ENCODE assay signal across 8 mouse cellular contexts in genomic region chr11:95311425-95311807, GRCm38 (mm10). TPM values are rescaled to one million over a fixed set of nuclear protein-coding genes. Genes with fewer than 3 reads are reported as not detected.
DNase-seq lines count a peak whose midpoint lies in the region; ATAC-seq and TF ChIP-seq lines count a peak whose summit lies in the region.

No protein-coding gene starts in this region.

- no peak for ATAC-seq in heart, postnatal 0 days (ENCODE audit: insufficient read depth, low read depth)
- ATAC-seq in hindbrain, embryonic 14.5 days (ENCODE audit: low FRiP score) = no peak
- no peak for ATAC-seq in midbrain, embryonic 13.5 days

- WGBS in heart, postnatal 0 days = 33% methylated on average over 5 of the region's 5 CpGs
- WGBS in hindbrain, embryonic 14.5 days = 23% methylated on average over 5 of the region's 5 CpGs
- 12% methylated on average over 5 of the region's 5 CpGs for WGBS in midbrain, embryonic 13.5 days

- no peak for TF ChIP-seq EP300 in heart, postnatal 0 days (IDR thresholded peaks at IDR 0.05; ENCODE audit: low read depth)

- peak overlapping the region; percentile 89; the same call in 1 of the 2 replicates for H3K27ac ChIP-seq in heart, postnatal 0 days (ENCODE audit: low read depth)
- no peak overlapping the region for H3K27ac ChIP-seq in hindbrain, embryonic 14.5 days
- no peak overlapping the region for H3K27ac ChIP-seq in midbrain, embryonic 13.5 days

- peaks cover 14% of the 10 kb centered on the region for H3K4me1 ChIP-seq in heart, postnatal 0 days (ENCODE audit: control insufficient read depth, insufficient read depth)
- peaks cover 19% of the 10 kb centered on the region for H3K4me1 ChIP-seq in hindbrain, embryonic 14.5 days (replicated peaks; ENCODE audit: control insufficient read depth, insufficient read depth, low read length)
- peaks cover 27% of the 10 kb centered on the region for H3K4me1 ChIP-seq in midbrain, embryonic 13.5 days (replicated peaks)

- no peak for TF ChIP-seq CTCF in heart, postnatal 0 days (IDR thresholded peaks at IDR 0.05; ENCODE audit: low read depth)

- intact Hi-C loops in heart, postnatal 25 days (cut with DNase I) = no loop called here

- H3K27me3 ChIP-seq in heart, postnatal 0 days (ENCODE audit: control insufficient read depth, insufficient read depth, low read length) = no peaks in the 10 kb centered on the region
- no peaks in the 10 kb centered on the region for H3K27me3 ChIP-seq in hindbrain, embryonic 14.5 days (ENCODE audit: control insufficient read depth, insufficient read depth, low read length)
- H3K27me3 ChIP-seq in midbrain, embryonic 13.5 days = no peaks in the 10 kb centered on the region

- peak overlapping the region; percentile 75 for H3K4me2 ChIP-seq in heart, postnatal 0 days (ENCODE audit: low read depth, low read length)
- H3K4me2 ChIP-seq in hindbrain, embryonic 14.5 days (replicated peaks) = peak overlapping the region; percentile 60
- peak overlapping the region; percentile 80 for H3K4me2 ChIP-seq in midbrain, embryonic 13.5 days (replicated peaks)

- H3K36me3 ChIP-seq in heart, postnatal 0 days (replicated peaks; ENCODE audit: control insufficient read depth, insufficient read depth, low read length) = no peaks in the 10 kb centered on the region
- H3K36me3 ChIP-seq in hindbrain, embryonic 14.5 days (replicated peaks; ENCODE audit: control insufficient read depth, insufficient read depth) = no peaks in the 10 kb centered on the region
- H3K36me3 ChIP-seq in midbrain, embryonic 13.5 days = no peaks in the 10 kb centered on the region

- peak overlapping the region; percentile 68; the same call in 1 of the 2 replicates for H3K9ac ChIP-seq in heart, postnatal 0 days (replicated peaks; ENCODE audit: low read depth, low read length)
- peak overlapping the region; percentile 44 for H3K9ac ChIP-seq in hindbrain, embryonic 14.5 days
- H3K9ac ChIP-seq in midbrain, embryonic 13.5 days (replicated peaks) = peak overlapping the region; percentile 69; the same call in 1 of the 2 replicates

- DNase-seq in heart, postnatal 0 days (ENCODE audit: low spot score) = no peak
- DNase-seq in heart, postnatal 25 days (ENCODE audit: low spot score) = no peak
- peak; percentile 20 for DNase-seq in adipocyte (ENCODE audit: low spot score)
- DNase-seq in hindbrain, embryonic 14.5 days (ENCODE audit: low spot score) = no peak
- DNase-seq in ovary, postnatal 14 days (ENCODE audit: low spot score) = no peak
- DNase-seq in ovary, postnatal 10 days (ENCODE audit: low spot score) = no peak
- DNase-seq in layer of hippocampus, adult 8-10 months (ENCODE audit: low spot score in 2 of 2) = no peak

- no peaks in the 10 kb centered on the region for H3K9me3 ChIP-seq in heart, postnatal 0 days (replicated peaks; ENCODE audit: control insufficient read depth, low read length)
- no peaks in the 10 kb centered on the region for H3K9me3 ChIP-seq in hindbrain, embryonic 14.5 days (ENCODE audit: control insufficient read depth, low read length)
- H3K9me3 ChIP-seq in midbrain, embryonic 13.5 days = no peaks in the 10 kb centered on the region

- H3K4me3 ChIP-seq in heart, postnatal 0 days (ENCODE audit: low read depth, low read length) = peak overlapping the region; percentile 74; the same call in 1 of the 2 replicates
- peak overlapping the region; percentile 98; the same call in 1 of the 2 replicates for H3K4me3 ChIP-seq in hindbrain, embryonic 14.5 days (replicated peaks; ENCODE audit: low read length)
- peak overlapping the region; percentile 93 for H3K4me3 ChIP-seq in midbrain, embryonic 13.5 days (replicated peaks)

RNA-seq across cellular contexts. Expression of gene Kat7, which starts 1.4 kb away (rescaled TPM):
- 54.7 and 85.6 TPM in 2 replicates for total RNA-seq in heart, postnatal 0 days (2014; rRNA removed; ENCODE audit: low replicate concordance)
- polyA plus RNA-seq in heart, postnatal 0 days (2015; fragmentation: Nextera tagmentation; extraction: Ambion mirVana) = 28.5 and 29.9 TPM in 2 replicates
- 10 to 100 TPM; 26.9 to 28.5 TPM for total RNA-seq in heart, postnatal 25 days (2021)
- 58.1 and 71.0 TPM in 2 replicates for polyA plus RNA-seq in hindbrain, embryonic 14.5 days (2014; fragmentation: Nextera tagmentation; extraction: Ambion mirVana)
- polyA plus RNA-seq in midbrain, embryonic 13.5 days (2015; fragmentation: Nextera tagmentation; extraction: Ambion mirVana) = 63.8 and 66.1 TPM in 2 replicates
- total RNA-seq in layer of hippocampus, adult 8-10 months (2022) = 10 to 100 TPM; 73.3 to 86.4 (median 84.0) TPM

RNA-seq across cellular contexts. Expression of gene Fam117a, which starts 25.4 kb away (rescaled TPM):
- 5.0 and 5.6 TPM in 2 replicates for total RNA-seq in heart, postnatal 0 days (2014; rRNA removed; ENCODE audit: low replicate concordance)
- polyA plus RNA-seq in heart, postnatal 0 days (2015; fragmentation: Nextera tagmentation; extraction: Ambion mirVana) = 3.6 and 3.9 TPM in 2 replicates
- 1 to 10 TPM; 7.8 to 8.8 TPM for total RNA-seq in heart, postnatal 25 days (2021)
- polyA plus RNA-seq in hindbrain, embryonic 14.5 days (2014; fragmentation: Nextera tagmentation; extraction: Ambion mirVana) = 2.8 and 3.5 TPM in 2 replicates
- 2.3 and 2.8 TPM in 2 replicates for polyA plus RNA-seq in midbrain, embryonic 13.5 days (2015; fragmentation: Nextera tagmentation; extraction: Ambion mirVana)
- 10 to 100 TPM in 1 of 4 experiments, 1 to 10 TPM in 3; 6.0 to 13.3 (median 7.4) TPM for total RNA-seq in layer of hippocampus, adult 8-10 months (2022)

RNA-seq across cellular contexts. Expression of gene Tac4, which starts 50.1 kb away (rescaled TPM):
- total RNA-seq in heart, postnatal 0 days (2014; rRNA removed; ENCODE audit: low replicate concordance) = not detected in 2 replicates
- polyA plus RNA-seq in heart, postnatal 0 days (2015; fragmentation: Nextera tagmentation; extraction: Ambion mirVana) = not detected in 2 replicates
- not detected for total RNA-seq in heart, postnatal 25 days (2021)
- 0.17 TPM in 1 of 2 replicates, not detected in the other for polyA plus RNA-seq in hindbrain, embryonic 14.5 days (2014; fragmentation: Nextera tagmentation; extraction: Ambion mirVana)
- not detected in 2 replicates for polyA plus RNA-seq in midbrain, embryonic 13.5 days (2015; fragmentation: Nextera tagmentation; extraction: Ambion mirVana)
- total RNA-seq in layer of hippocampus, adult 8-10 months (2022) = not detected
